Mouse (Mus musculus) left cerebral cortex, adult 2 months (tissue): ENCODE results near the gene Kifc3. TPM values are rescaled to one million over a fixed set of nuclear protein-coding genes. Genes with fewer than 3 reads are reported as not detected.
A peak's percentile ranks its signal among the peaks of the same experiment; 100 is the strongest.

Experiments used
- DNase-seq, 2 experiments: peaks; one replicate each; pipeline ENCODE4 v3.0.0; 2021 to 2022; ENCODE audit warnings: low spot score in 2 of 2, mixed read lengths in 1 of 2; ENCODE audit errors: extremely low spot score in 1 of 2
- H3K27ac ChIP-seq: fragments of 200-600 bp; 2 replicates; pipeline ENCODE4 v1.8.1; 2022
- H3K4me3 ChIP-seq: fragments of 200-600 bp; 2 replicates; pipeline ENCODE4 v1.8.1; 2022
- CTCF ChIP-seq: fragments of 200-600 bp; IDR thresholded peaks from 2 replicates; pipeline ENCODE4 v1.8.1; 2022; ENCODE audit warnings: antibody characterized with exemption, mild to moderate bottlenecking, moderate library complexity
- intact Hi-C: fragments of 180-260 bp; cut with DNase I; formaldehyde crosslinking; loops from one replicate; pipeline ENCODE4 v1.15.1; 2025
- total RNA-seq, 2 experiments: library from RNA; stranded (reverse); gene quantifications; 2 replicates each; pipeline ENCODE4 v1.2.3; 2021

The Kifc3 gene
- total RNA-seq, 2 experiments from 2014 or later, result 58.4 to 61.5 TPM

GRCm38 (mm10) chr8:95226251-95227150 lies 23.9 kb upstream of the Kifc3 start:
- no peak for DNase-seq
- Histone ChIP-seq H3K27ac (no peak overlapping the region), H3K4me3 (no peak overlapping the region)
- intact Hi-C loops, result no loop called here
- TF ChIP-seq CTCF, result no peak

GRCm38 (mm10) chr8:95223969-95224368 lies 21.4 kb upstream of the Kifc3 start:
- no peak overlapping the region for H3K27ac ChIP-seq
- intact Hi-C loops, result no loop called here
- DNase-seq, result no peak
- no peak overlapping the region for H3K4me3 ChIP-seq
- no peak for TF ChIP-seq CTCF

- no peak for DNase-seq
- TF ChIP-seq CTCF, result no peak
- intact Hi-C loops, result no loop called here
- Histone ChIP-seq H3K27ac (no peak overlapping the region), H3K4me3 (no peak overlapping the region)
Measured at GRCm38 (mm10) chr8:95221045-95221444, 18.4 kb upstream of the Kifc3 start.

GRCm38 (mm10) chr8:95220571-95220998 lies 18.0 kb upstream of the Kifc3 start:
- intact Hi-C loops, result no loop called here
- no peak for TF ChIP-seq CTCF
- Histone ChIP-seq H3K27ac (no peak overlapping the region), H3K4me3 (no peak overlapping the region)
- DNase-seq, result no peak

- intact Hi-C loops, result no loop called here
Measured at GRCm38 (mm10) chr8:95219623-95220022, 17.0 kb upstream of the Kifc3 start.

GRCm38 (mm10) chr8:95215709-95216360 lies 13.2 kb upstream of the Kifc3 start:
- H3K4me3 ChIP-seq, result no peak overlapping the region
- no peak overlapping the region for H3K27ac ChIP-seq
- no peak for TF ChIP-seq CTCF
- DNase-seq, result no peak
- intact Hi-C loops, result no loop called here

More at GRCm38 (mm10) chr8:95219623-95220022, 17.0 kb upstream of the Kifc3 start:
- Histone ChIP-seq H3K27ac (no peak overlapping the region), H3K4me3 (no peak overlapping the region)
- TF ChIP-seq CTCF, result no peak; the same call in 1 of the 2 replicates
- no peak for DNase-seq

GRCm38 (mm10) chr8:95209924-95210323 lies 7.3 kb upstream of the Kifc3 start:
- peak; percentile 18 to 26 for DNase-seq
- H3K4me3 ChIP-seq, result no peak overlapping the region
- intact Hi-C loops, result loop anchor here (10.0 kb wide), 1 partner anchor 115 kb away; no protein-coding TSS in a partner anchor
- no peak for TF ChIP-seq CTCF
- H3K27ac ChIP-seq, result no peak overlapping the region

- no peak overlapping the region for H3K27ac ChIP-seq
- intact Hi-C loops, result loop anchor here (10.0 kb wide), 1 partner anchor 111 kb away; no protein-coding TSS in a partner anchor
- DNase-seq, result no peak
Measured at GRCm38 (mm10) chr8:95205946-95206345, 3.3 kb upstream of the Kifc3 start.

GRCm38 (mm10) chr8:95204039-95204380 lies 1.4 kb upstream of the Kifc3 start:
- intact Hi-C loops, result loop anchor here (5.0 to 10.0 kb wide), 2 partner anchors 109 to 252 kb away; no protein-coding TSS in a partner anchor
- DNase-seq, result peak; percentile 66 to 75
- peak; percentile 98 for TF ChIP-seq CTCF
- H3K4me3 ChIP-seq, result no peak overlapping the region
- no peak overlapping the region for H3K27ac ChIP-seq

More at GRCm38 (mm10) chr8:95205946-95206345, 3.3 kb upstream of the Kifc3 start:
- no peak overlapping the region for H3K4me3 ChIP-seq
- TF ChIP-seq CTCF, result no peak

GRCm38 (mm10) chr8:95203326-95204038 lies 870 bp upstream of the Kifc3 start:
- intact Hi-C loops, result loop anchor here (2.0 to 10.0 kb wide), 3 partner anchors 69 to 251 kb away; no protein-coding TSS in a partner anchor
- no peak for DNase-seq
- Histone ChIP-seq H3K27ac (no peak overlapping the region), H3K4me3 (no peak overlapping the region)
- no peak for TF ChIP-seq CTCF

GRCm38 (mm10) chr8:95202056-95202570 lies 499 bp downstream of the Kifc3 start:
- DNase-seq, result no peak
- no peak for TF ChIP-seq CTCF
- intact Hi-C loops, result loop anchor here (2.0 to 10.0 kb wide), 3 partner anchors 67 to 250 kb away; no protein-coding TSS in a partner anchor
- Histone ChIP-seq H3K4me3 (no peak overlapping the region), H3K27ac (no peak overlapping the region)
